Comparison of ENCODE assay signal across 10 mouse cellular contexts in the genomic region with DNA sequence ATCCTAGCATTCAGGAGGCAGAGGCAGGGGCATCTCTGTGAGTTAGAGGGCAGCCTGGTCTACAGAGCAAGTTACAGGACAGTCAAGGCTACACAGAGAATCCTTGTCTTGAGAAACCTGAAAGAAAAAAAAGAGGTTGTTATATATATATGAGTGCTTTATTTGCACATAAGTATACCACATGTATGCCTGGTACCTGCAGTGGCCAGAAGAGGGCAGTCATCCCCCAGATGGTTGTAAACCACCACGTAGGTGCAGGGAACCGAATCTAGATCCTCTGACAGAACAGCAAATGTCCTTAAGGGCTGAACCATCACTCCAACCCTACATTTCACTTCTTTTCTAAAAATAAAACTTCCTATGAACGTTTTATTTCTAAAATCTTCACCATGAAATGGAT. TPM values are rescaled to one million over a fixed set of nuclear protein-coding genes. Genes with fewer than 3 reads are reported as not detected.
DNase-seq lines count a peak whose midpoint lies in the region; ATAC-seq and TF ChIP-seq lines count a peak whose summit lies in the region.
"Had no signal": no experiment of that assay in that cellular context is flagged by ENCODE, and none has a peak within 500 bp of the region (broad histone marks: within the 10 kb centered on the region; RNA-seq: fewer than 3 reads in every experiment).

No protein-coding gene starts in this region.

- no peaks in the 10 kb centered on the region for H3K9me3 ChIP-seq in kidney, embryonic 16.5 days (ENCODE audit: low read length)
- no peaks in the 10 kb centered on the region for H3K9me3 ChIP-seq in ES-Bruce4 (replicated peaks; ENCODE audit: control insufficient read depth, insufficient read depth, low read length, poor library complexity, severe bottlenecking)
- H3K9me3 ChIP-seq: hindbrain, embryonic 12.5 days; limb, embryonic 13.5 days had no signal

- no peak overlapping the region for H3K9ac ChIP-seq in kidney, embryonic 16.5 days (replicated peaks; ENCODE audit: low read length)
- H3K9ac ChIP-seq in ES-Bruce4 (ENCODE audit: low read depth, poor library complexity, severe bottlenecking): no peak overlapping the region
- H3K9ac ChIP-seq: hindbrain, embryonic 12.5 days; limb, embryonic 13.5 days had no signal

- H3K27me3 ChIP-seq in kidney, embryonic 16.5 days (ENCODE audit: insufficient read depth, low read length): no peaks in the 10 kb centered on the region
- no peaks in the 10 kb centered on the region for H3K27me3 ChIP-seq in ES-Bruce4 (ENCODE audit: control insufficient read depth, insufficient read depth, low read length, poor library complexity, severe bottlenecking)
- H3K27me3 ChIP-seq: hindbrain, embryonic 12.5 days; limb, embryonic 13.5 days had no signal

- no peak for TF ChIP-seq EP300 in ES-Bruce4 (IDR thresholded peaks at IDR 0.05; ENCODE audit: insufficient read depth, low read depth, low read length)

- ATAC-seq in kidney, embryonic 16.5 days (ENCODE audit: low FRiP score, low TSS enrichment): no peak
- ATAC-seq in inflammation-experienced regulatory T-cells, adult 6 months: peak; percentile 58

- H3K36me3 ChIP-seq in kidney, embryonic 16.5 days (ENCODE audit: insufficient read depth, low read length): no peaks in the 10 kb centered on the region
- no peaks in the 10 kb centered on the region for H3K36me3 ChIP-seq in ES-Bruce4 (ENCODE audit: control insufficient read depth, insufficient read depth, low read length, poor library complexity, severe bottlenecking)
- H3K36me3 ChIP-seq: hindbrain, embryonic 12.5 days; limb, embryonic 13.5 days had no signal

- peaks cover 9% of the 10 kb centered on the region; the same call in 1 of the 2 replicates for H3K4me1 ChIP-seq in kidney, embryonic 16.5 days (ENCODE audit: insufficient read depth, low read length)
- no peaks in the 10 kb centered on the region for H3K4me1 ChIP-seq in ES-Bruce4 (ENCODE audit: control insufficient read depth, insufficient read depth, low read length)

- peak; percentile 71 for TF ChIP-seq CTCF in ES-Bruce4 (IDR thresholded peaks at IDR 0.05; ENCODE audit: low read depth, low read length)

- H3K4me3 ChIP-seq in kidney, embryonic 16.5 days (ENCODE audit: low read length): no peak overlapping the region
- H3K4me3 ChIP-seq in ES-Bruce4 (ENCODE audit: low read depth, low read length): no peak overlapping the region
- H3K4me3 ChIP-seq: hindbrain, embryonic 12.5 days; limb, embryonic 13.5 days had no signal

- WGBS in kidney, embryonic 16.5 days: 67% methylated on average over 3 of the region's 3 CpGs

- TF ChIP-seq POLR2A in ES-Bruce4 (IDR thresholded peaks at IDR 0.05; ENCODE audit: insufficient read depth, low read length): no peak

- H3K27ac ChIP-seq in kidney, embryonic 16.5 days (ENCODE audit: low read length): no peak overlapping the region
- no peak overlapping the region for H3K27ac ChIP-seq in ES-Bruce4 (ENCODE audit: insufficient read depth, low read length)
- H3K27ac ChIP-seq: hindbrain, embryonic 12.5 days; limb, embryonic 13.5 days had no signal

- DNase-seq in kidney, postnatal 10 days: peak; percentile 23
- DNase-seq in spleen, postnatal 4 days (ENCODE audit: low spot score in 2 of 2): peak; percentile 43 to 68
- DNase-seq in cerebellum, postnatal 36 days: no peak
- DNase-seq in neural tube, embryonic 10.5 days (ENCODE audit: extremely low spot score, low spot score): no peak
- no peak for DNase-seq in urinary bladder, postnatal 14 days (ENCODE audit: low spot score)

- no peak overlapping the region for H3K4me2 ChIP-seq in kidney, embryonic 16.5 days (replicated peaks; ENCODE audit: low read depth, low read length)
- H3K4me2 ChIP-seq: hindbrain, embryonic 12.5 days; limb, embryonic 13.5 days had no signal

RNA-seq across cellular contexts. Expression of gene Eif4e, which starts 8.1 kb away (rescaled TPM):
- 381 and 401 TPM in 2 replicates for polyA plus RNA-seq in kidney, embryonic 16.5 days (2015; fragmentation: Nextera tagmentation; extraction: Ambion mirVana)
- 378 and 409 TPM in 2 replicates for polyA plus RNA-seq in ES-Bruce4 (2011; ENCODE audit: insufficient read depth, insufficient read length, low read depth, missing spikeins)
- 100 to 1,000 TPM; 233 to 405 (median 322) TPM for polyA plus RNA-seq in inflammation-experienced regulatory T-cells, adult 6 months (2017; shearing (Covaris generic))

RNA-seq across cellular contexts. Expression of gene Metap1, which starts 28.6 kb away (rescaled TPM):
- polyA plus RNA-seq in kidney, embryonic 16.5 days (2015; fragmentation: Nextera tagmentation; extraction: Ambion mirVana): 50.7 and 52.1 TPM in 2 replicates
- polyA plus RNA-seq in ES-Bruce4 (2011; ENCODE audit: insufficient read depth, insufficient read length, low read depth, missing spikeins): 105 TPM in 2 replicates
- polyA plus RNA-seq in inflammation-experienced regulatory T-cells, adult 6 months (2017; shearing (Covaris generic)): 10 to 100 TPM; 30.5 to 37.9 (median 35.2) TPM

Comparison
In these comparisons a context has a peak if more than half of its experiments do, and no peak if none do; other contexts are left out.
1. DNase-seq: peak in kidney, postnatal 10 days (single experiment) and spleen, postnatal 4 days (2 of 2); none in cerebellum, postnatal 36 days (0 of 2), neural tube, embryonic 10.5 days (single experiment) and urinary bladder, postnatal 14 days (single experiment).